Mouse (Mus musculus) cerebellum, postnatal 36 days (tissue): ENCODE data around the gene Polr2b.

Experiments
- DNase-seq, 2 experiments: peaks; one replicate each; pipeline ENCODE4 v3.0.0; 2021 to 2022; ENCODE audit warnings: mixed read lengths in 2 of 2

The Polr2b gene

DNA sequence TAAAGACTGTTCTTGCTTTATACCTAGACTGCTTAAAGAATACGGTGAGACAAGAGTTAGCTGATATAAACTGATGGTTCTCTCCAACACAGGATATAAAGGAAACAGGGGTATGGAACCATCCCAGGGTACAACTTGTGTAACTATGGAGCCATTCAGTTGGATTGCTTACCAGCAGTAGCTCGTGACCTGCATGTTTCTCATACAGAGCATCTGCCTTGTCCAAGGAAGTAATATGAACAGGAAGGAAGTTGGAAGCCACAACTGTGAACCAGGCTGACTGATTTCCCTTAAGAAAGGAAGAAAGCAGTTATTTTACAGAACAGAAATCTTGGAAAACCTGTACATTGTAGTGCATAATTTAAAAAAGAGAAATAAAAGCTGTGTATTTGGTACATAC is 10.5 kb upstream of the Polr2b start:
- no peak for DNase-seq

DNA sequence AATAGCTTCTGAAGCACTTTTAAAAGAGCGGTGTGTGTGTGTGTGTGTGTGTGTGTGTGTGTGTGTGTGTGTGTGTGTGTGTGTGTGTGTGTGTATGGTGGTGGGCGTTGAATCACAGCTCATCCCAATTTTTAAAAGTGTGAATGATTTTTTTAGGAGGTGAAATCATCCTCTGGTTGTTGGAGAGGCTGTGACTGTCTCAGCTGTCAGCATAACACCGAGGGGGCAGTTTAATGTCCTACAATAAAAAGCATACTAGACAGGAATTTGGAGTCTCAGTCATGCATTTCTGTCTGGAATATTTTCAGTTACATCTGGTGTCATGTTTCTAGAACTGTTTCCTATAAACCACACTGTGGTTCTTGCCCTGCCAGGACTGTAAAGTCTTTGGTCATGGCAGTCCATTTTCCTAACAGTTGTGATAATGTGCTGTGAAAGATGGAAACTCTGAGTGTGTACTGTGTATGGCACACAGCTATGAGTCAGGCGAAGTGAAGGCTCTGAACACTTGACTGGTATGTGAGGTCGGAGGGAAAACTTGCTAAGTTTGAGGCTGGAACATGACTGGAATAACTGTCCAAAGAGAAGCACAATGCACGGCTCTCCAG is 8.5 kb upstream of the Polr2b start:
- no peak for DNase-seq

DNA sequence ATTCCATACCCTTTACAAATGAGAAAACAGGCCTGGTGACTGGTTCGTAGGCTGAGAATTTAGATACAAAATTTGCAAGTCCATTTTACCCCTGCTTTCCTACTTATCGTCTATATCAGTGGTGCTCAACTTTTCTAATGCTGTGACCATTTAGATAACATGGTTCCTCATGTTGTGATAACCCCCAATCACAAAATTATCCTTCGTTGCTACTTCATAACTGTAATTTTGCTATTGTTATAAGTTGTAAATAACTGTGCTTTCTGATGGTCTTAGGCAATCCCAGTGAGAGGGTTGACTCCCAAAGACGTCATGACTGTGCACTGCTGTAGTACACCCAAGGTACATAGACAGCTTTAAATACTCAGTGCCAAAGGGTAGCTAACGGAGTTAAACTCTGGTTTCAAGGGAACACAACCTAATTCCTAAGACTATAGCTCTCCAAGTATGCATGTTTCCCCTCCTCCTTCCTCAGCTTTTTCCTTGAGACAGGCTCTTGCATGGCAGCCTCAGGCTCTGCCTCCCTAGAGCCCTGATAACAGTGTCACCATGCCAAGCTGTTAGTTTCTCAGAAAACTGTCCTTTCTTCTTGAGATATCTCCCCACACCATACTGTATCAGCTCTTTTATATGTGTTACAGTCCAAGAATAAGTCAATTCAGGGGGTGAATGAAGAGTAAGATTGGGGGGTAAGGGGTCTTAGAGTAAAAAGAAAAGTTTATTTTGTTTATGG is 2.0 kb upstream of the Polr2b start:
- DNase-seq: no peak

DNA sequence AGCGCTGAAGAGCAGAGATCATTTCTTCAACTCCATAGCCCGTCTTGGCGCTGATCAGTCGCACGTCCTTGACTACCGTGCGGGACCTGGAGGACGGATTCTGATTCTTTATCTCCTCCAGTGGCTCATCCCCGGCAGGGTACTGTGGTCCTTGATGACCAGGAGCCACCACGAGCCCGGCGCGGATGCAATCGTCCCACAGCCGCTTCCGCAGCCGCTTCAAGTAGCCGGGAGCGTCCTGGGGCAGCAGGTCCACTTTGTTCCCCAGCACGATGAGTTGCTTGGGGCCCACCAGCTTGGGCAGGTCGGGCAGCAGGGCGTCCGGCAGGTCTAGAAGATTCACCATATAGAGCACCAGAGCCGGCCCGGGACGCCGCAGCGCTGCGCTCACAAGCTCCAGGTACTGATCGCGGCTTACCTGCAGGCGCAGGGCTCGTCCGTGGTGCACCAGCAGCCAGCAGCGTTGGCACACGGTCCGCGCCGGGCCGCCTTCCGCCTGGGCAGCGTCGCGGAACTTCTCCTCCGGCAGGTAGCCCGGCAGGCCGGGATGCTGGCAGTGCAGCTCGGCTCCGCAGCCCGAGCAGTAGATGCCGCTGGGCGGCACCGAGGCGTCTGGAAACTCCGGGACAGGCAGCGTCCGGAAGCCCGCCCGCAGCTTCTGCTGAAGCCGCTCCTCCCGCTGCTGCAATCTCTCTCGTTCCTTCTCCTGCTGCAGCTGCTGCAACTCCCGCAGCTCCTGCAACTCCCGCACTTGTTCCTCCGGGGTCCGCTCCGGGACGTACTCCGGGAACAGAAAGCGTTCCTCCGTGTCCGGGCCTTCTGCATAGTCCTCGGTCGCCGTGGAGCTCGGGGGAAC is 668 bp upstream of the Polr2b start:
- DNase-seq: peak in 1 of 2 experiments; percentile 54

- no peak for DNase-seq
Observed at GRCm38 (mm10) chr5:77314206-77314605, 4.3 kb downstream of the Polr2b start.

GRCm38 (mm10) chr5:77314986-77315385 is 5.0 kb downstream of the Polr2b start:
- DNase-seq: no peak

- no peak for DNase-seq
Observed at GRCm38 (mm10) chr5:77324936-77325335, 15.0 kb downstream of the Polr2b start.

DNA sequence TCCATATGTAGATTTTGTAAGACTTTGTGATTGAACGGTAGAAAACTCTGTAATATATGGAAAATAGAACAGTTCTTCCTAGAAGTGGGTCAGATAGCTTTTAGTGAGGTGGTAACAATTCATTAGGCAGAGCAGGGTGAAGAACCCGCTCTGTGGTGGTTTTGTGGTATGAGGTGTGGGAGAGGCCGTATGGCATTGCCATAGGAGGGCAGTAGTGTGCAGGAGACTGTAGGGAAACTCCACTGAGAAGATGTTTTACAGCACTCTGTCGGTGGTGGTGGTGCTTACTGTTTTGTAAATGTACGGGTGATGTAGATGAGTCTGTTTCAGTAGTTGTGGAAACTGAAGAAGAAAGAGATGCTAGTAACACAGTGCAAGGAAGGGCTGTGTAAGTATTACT is 20.2 kb downstream of the Polr2b start:
- DNase-seq: no peak

DNA sequence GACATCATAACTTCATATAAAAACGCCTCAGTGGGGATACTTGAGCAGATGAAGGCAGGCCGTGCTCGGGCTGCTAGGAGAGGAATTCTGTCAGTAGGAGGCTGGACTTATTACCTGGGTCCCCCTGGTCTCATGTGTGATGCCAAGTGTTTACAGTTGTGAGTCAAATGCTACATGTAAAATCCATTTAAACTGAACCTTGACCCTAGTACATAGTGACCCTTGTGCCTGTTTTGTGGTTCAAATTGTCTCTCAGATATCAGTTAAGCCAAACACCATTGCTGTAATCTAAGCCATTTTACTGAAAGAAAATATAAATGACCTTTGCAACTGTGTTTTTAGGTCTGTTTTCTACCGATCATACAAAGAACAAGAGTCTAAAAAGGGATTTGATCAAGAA is 30.1 kb downstream of the Polr2b start:
- DNase-seq: no peak

DNA sequence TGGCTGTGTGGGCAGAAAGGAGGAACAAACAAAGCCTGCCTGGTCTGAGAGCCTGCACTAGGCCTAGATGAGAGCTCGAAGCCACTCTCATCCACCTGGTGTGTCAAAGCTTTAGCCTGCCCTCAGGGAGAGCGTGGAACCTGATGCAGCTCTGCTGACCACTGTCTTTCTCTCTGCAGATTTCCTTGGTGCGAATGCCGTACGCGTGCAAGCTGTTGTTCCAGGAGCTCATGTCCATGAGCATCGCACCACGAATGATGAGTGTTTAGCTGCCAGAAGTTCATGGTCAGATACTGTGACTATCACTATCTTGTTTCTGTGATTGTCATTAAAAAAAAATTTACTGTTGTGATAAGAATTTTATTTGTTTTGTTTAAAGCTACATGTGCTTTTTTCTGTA is 39.0 kb downstream of the Polr2b start:
- no peak for DNase-seq

GRCm38 (mm10) chr5:77349971-77350658 is 40.2 kb downstream of the Polr2b start:
- no peak for DNase-seq

DNA sequence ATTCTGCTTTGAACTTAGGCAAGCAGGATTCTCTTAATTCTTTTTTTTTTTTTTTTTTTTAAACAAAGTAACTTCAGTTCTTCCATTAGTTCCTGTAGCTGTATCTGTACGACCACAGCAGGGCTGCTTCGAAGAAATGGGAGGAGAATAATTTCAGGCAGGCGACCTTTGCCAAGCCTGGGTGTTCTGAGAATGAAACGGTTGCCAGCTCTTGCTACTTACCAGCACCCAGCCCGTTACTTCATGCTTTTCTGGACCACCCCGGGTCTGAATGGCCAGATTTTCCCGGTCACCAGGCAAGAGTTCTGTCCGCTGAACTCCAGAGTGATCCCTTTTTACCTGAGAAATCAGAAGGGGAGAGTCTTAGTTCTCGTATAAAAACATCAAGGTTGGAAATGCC is 41.7 kb downstream of the Polr2b start:
- no peak for DNase-seq

DNA sequence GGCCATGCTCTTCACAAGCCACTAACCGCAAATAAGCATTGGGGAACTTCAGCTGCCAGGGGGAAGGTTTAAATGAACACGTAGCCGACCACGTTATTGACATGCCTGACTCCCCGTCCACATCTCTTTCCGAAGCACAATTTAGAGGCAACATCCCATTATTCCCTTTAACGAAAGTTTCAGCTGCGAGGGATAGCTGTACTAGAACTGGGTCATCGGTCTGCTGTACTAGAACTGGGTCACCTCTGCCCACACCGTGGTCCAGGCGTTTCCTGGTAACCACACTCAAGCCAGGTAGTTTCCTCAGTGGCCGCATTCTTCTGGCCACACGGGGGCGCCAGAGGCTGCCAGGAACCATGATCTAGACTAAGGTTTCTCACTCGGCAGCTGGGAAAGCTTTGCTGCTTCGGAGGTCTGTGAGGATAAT is 44.4 kb downstream of the Polr2b start:
- peak; percentile 81 to 86 for DNase-seq

DNA sequence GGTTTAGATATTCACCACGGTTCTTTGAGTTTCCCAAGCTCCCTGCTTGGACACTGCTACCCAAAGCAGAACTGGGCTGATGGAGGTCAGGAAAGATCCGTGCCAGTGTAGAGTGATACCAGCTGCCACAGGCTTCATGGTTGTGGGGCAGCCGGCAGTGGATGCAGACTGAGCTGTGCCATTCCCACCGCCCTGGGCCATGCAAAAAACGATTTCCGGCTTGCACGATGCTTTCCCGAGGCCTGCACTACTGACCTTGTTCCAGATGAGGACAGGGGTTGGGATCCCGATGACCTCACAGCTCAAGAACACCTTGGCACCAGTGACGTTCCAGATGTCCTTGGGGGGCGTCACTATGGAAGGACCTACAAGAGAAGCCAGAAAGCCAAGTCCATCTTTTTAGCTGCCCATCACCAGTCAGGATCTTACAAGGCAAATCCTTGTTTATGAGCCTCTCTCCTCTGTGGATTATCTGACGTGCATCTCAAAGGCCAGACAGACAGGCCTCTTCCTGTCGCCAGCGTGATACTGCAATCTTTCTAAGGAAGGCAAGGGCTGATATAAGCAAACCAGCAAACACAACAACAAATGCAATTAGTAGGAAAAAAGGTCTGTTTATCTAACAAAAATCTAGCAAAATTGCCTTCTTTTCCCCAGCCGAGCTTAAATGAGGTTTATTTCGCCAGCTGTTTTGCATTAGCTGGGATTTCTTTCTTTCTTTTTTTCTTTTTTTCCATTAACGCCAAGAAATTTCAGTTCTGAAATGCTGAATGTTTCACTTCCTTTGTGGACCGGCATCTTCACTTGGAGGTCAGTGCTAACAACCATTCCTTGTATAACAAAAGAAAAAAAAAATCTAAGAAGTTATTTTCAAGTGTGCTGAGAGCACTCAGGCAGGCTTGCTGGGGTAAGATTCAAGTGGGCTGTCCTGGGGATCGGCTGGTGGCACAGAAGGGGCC is 45.6 kb downstream of the Polr2b start:
- DNase-seq: no peak

DNA sequence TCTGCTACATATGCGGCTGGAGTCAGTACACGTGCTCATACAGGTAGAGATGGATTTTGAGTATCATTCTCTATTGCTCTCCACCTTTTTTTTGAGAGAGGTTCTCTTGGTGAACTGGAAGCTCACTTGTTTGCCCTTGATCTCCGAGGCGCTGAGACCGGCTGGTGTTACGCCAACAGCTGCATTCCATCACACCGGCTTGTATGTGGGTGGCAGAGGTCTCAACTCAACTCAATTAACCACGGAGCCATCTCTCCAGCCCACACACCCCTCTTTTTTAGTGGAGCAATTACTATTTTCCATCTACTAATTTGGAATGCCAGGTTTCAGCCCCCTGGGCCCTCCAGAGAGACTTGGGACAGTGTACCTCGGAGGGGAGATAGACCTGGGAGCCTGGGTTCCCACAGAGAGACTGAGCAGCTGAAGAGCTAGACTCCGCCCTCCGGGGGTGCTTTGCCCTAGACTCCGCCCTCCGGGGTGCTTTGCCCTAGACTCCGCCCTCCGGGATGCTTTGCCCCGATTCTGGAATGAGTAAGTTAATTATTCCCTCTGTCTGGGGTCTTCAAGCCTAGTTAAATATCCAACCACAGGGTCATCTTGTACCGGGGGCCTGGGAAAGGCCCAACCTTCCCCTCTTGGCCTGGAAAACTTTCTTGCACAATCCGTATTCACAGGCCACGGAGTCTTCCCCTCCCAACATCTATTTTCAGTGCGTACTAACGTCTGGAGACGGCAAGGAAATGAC is 47.6 kb downstream of the Polr2b start:
- no peak for DNase-seq

DNA sequence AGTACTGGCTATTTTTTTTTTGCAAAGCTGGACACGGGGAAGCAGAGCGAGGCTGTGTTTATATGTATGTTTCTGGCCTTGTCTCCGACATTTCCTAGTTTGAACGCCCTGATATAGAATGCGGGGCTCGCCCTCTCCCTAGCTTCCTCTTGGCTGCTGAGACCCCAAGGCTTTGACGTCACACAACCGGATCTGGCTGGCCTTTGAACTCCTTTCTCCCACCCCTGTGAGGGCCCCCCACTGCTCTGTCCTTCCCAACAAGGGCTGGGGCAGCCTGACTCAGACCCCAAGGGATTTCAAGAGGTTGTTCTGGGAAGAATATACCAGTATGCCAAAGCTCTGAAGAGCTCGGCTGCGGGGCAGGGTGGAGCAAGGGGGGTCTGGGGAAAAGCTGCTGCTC is 48.4 kb downstream of the Polr2b start:
- DNase-seq: no peak

- no peak for DNase-seq
Observed at GRCm38 (mm10) chr5:77359971-77360370, 50.0 kb downstream of the Polr2b start.

- no peak for DNase-seq
Observed at GRCm38 (mm10) chr5:77361006-77361405, 51.1 kb downstream of the Polr2b start.

GRCm38 (mm10) chr5:77362120-77362519 is 52.2 kb downstream of the Polr2b start:
- DNase-seq: no peak

DNA sequence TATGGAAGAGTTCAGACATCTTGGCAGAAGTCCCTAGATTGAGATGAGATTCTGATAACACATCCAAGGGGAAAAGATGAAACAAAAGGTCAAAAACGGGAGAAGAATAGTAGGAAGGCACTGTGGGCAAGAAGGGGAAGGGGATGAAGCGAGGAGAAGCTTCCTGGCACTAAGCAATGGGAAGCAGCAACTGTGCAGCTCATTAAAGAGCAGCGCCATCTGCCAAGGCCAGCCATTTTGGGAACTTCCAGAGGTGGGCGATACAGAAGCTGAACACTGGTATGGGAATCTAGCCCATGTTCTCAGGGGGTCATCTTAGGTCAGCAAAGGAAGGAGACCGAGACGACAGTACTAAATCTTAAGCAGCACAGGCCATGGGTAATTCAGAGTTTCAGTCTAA is 53.7 kb downstream of the Polr2b start:
- DNase-seq: no peak

DNA sequence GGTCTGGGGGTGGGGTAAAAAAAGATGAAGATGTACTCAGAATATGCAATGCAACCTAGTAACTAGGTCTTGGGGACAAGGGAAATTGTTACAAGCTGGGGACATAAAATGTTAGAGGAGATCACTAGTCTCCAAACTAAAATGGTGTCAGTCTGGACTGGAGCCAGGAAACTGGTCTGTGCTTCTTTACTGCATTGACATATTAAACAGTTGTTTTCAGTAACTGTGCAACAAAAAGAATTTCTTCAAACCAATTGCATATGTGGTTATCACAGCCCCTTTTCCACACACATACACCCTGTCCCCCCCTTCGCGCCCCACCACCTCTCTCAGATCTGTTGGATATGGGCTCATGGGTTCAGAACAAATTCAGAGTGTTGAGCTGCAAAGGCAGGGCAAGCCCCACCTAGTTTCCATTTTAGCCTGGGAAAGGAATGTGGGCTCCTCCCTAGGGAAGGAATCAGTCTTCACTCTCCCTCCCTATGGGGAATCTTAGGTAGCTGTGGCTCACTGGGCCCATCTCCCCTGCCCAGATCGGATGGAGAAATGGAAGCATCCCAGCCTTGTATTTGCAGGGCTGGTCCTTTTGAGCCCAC is 54.6 kb downstream of the Polr2b start:
- no peak for DNase-seq
